Mouse (Mus musculus): ENCODE measurements at regions not wholly inside any gene's neighbourhood (a gene's known extent, or its start where the extent isn't known, plus 50 kb on each side); places are given as distances from the start of the nearest gene placed in this dataset.

DNA sequence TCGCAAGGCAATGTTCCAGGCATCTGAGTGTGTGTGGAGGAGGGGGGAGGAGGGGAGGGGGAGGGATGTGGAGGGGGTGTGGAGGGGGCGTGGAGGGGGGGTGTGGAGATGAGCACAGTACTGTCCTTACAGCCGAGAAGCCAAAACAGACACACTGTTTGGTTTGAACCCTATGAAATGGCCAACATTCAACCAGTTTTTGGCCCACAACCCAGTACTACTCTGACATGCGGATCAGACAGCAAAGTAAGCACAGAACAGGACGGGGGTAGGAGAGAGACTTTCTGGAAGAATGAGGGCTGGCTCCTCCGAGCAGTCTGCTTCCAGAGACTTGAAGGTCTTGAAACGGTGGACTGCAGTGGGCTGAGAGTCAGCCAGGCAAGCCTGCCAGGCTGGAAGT, 59.4 kb upstream of the Pja1 start:
- TF ChIP-seq CTCF (IDR thresholded peaks at IDR 0.05; ENCODE audit: control insufficient read depth, insufficient read depth, low read length) (no peak), POLR2A (IDR thresholded peaks at IDR 0.05; ENCODE audit: borderline replicate concordance, control insufficient read depth, low read depth, low read length) (no peak)

All from bone marrow, adult 2 months (tissue).